Mouse (Mus musculus) lung, embryonic 14.5 days (tissue): ENCODE measurements around the gene Gm572. TPM values are rescaled to one million over a fixed set of nuclear protein-coding genes. Genes with fewer than 3 reads are reported as not detected.

ENCODE experiments used
- ATAC-seq: fragments of 200-750 bp; cut with Nextera tagmentation; 2 replicates; pipeline ENCODE4 v1.8.0; 2017; ENCODE audit warnings: mild to moderate bottlenecking, moderate TSS enrichment, moderate library complexity; ENCODE audit not compliant: insufficient read depth
- DNase-seq: peaks from one replicate; pipeline ENCODE4 v3.0.0-alpha.2; 2015
- H3K27ac ChIP-seq: fragments of 300-500 bp; sonication (generic); 2 replicates; pipeline ENCODE4 v1.5.1; 2014; ENCODE audit warnings: low read depth, mild to moderate bottlenecking, moderate library complexity
- H3K27me3 ChIP-seq: fragments of 300-500 bp; sonication (generic); 2 replicates; pipeline ENCODE4 v1.6.1; 2014; ENCODE audit warnings: low read length, control low read depth; ENCODE audit not compliant: insufficient read depth
- H3K36me3 ChIP-seq: fragments of 300-500 bp; sonication (generic); 2 replicates; pipeline ENCODE4 v1.6.1; 2014; ENCODE audit warnings: control low read depth; ENCODE audit not compliant: insufficient read depth
- H3K4me1 ChIP-seq: fragments of 300-500 bp; sonication (generic); 2 replicates; pipeline ENCODE4 v1.6.1; 2014; ENCODE audit warnings: antibody characterized with exemption, control low read depth; ENCODE audit not compliant: insufficient read depth
- H3K4me2 ChIP-seq: fragments of 300-500 bp; sonication (generic); 2 replicates; pipeline ENCODE4 v1.6.1; 2014; ENCODE audit warnings: mild to moderate bottlenecking
- H3K4me3 ChIP-seq: fragments of 300-500 bp; sonication (generic); 2 replicates; pipeline ENCODE4 v1.5.1; 2014; ENCODE audit warnings: low read depth, low read length
- H3K9ac ChIP-seq: fragments of 300-500 bp; sonication (generic); 2 replicates; pipeline ENCODE4 v1.6.1; 2014
- H3K9me3 ChIP-seq: fragments of 300-500 bp; sonication (generic); 2 replicates; pipeline ENCODE4 v1.6.1; 2016; ENCODE audit warnings: low read depth, low read length, control low read depth
- CTCF ChIP-seq: IDR thresholded peaks from 2 replicates; pipeline ENCODE4 v1.5.1; 2016; ENCODE audit warnings: antibody characterized with exemption, low read depth
- WGBS: fragments of 180-500 bp; shearing (Covaris S2); extraction: QIAGEN DNeasy Blood & Tissue Kit; methylation state at CpG from one replicate; pipeline ENCODE4 v1.1.7; 2014; 5-methylcytosine and 5-hydroxymethylcytosine counted together
- polyA plus RNA-seq: library from polyadenylated mRNA; unstranded; fragments of >200 nt; fragmentation: Nextera tagmentation; extraction: Ambion mirVana; gene quantifications from 2 replicates; pipeline ENCODE4 v1.2.1, GENCODE M21; 2014

Gm572 gene
- polyA plus RNA-seq, 1 experiment from 2014 or later: not detected

DNA sequence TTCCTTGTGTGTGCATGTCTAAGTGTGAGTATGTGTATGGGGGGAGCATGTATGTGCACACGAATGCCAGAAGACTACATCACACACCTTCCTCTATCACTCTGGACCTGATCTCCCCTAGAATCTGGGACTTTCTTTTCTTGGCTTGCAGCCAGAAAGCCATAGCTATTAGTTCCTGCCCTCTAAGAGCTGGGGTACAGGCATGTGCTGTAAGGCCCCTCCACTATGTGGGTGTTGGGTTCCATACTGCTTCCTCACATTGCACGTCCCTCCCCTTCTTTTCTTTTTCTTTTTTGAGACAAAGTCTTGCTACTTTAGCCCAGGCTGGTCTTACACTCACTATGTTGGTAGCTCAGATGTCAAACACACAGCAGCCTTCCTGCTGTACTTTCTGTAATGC lies 7.8 kb upstream of the Gm572 start:
- Histone ChIP-seq H3K9ac (no peak overlapping the region), H3K4me2 (no peak overlapping the region), H3K9me3 (no peaks in the 10 kb centered on the region), H3K27me3 (no peaks in the 10 kb centered on the region), H3K4me3 (no peak overlapping the region), H3K4me1 (no peaks in the 10 kb centered on the region), H3K27ac (no peak overlapping the region), H3K36me3 (no peaks in the 10 kb centered on the region)
- ATAC-seq: no peak
- TF ChIP-seq CTCF: no peak
- DNase-seq: no peak
- WGBS: 70% methylated on average over 2 of the region's 2 CpGs

DNA sequence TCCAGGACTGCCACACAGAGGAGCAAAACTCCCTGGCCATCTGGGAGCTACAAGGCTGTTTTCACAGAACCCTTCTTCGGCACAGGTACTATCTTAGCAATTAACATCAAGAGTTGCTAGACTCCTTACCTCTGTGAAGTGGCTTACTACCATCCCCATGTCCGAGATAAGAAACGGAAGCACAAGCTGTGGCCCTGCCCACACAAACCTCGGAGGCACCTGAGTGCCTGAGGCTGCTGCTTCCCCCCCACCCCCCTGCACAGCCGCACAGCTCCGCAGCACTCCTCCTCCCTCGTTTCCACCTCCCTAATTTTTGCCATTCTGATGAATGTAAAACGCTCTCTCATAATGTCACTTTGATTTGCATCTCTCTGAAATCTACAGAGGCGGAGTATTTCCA lies 4.8 kb upstream of the Gm572 start:
- ATAC-seq: no peak
- no peaks in the 10 kb centered on the region for H3K4me1 ChIP-seq
- 41% methylated on average over 9 of the region's 9 CpGs for WGBS
- H3K36me3 ChIP-seq: no peaks in the 10 kb centered on the region
- H3K4me3 ChIP-seq: no peak overlapping the region
- no peaks in the 10 kb centered on the region for H3K27me3 ChIP-seq
- H3K9me3 ChIP-seq: no peaks in the 10 kb centered on the region
- no peak for DNase-seq
- H3K27ac ChIP-seq: no peak overlapping the region
- H3K9ac ChIP-seq: no peak overlapping the region
- TF ChIP-seq CTCF: no peak
- H3K4me2 ChIP-seq: 0 out of 2 replicates have a peak overlapping the region, but pooled peaks have one; percentile 15

GRCm38 (mm10) chr4:148639455-148639854 lies 3.7 kb upstream of the Gm572 start:
- 75% methylated on average over 2 of the region's 2 CpGs for WGBS
- no peak for TF ChIP-seq CTCF
- H3K27me3 ChIP-seq: no peaks in the 10 kb centered on the region
- DNase-seq (no peak), ATAC-seq (no peak)
- H3K4me3 ChIP-seq: no peak overlapping the region
- H3K4me1 ChIP-seq: no peaks in the 10 kb centered on the region
- no peaks in the 10 kb centered on the region for H3K36me3 ChIP-seq
- H3K9ac ChIP-seq: no peak overlapping the region
- H3K4me2 ChIP-seq: no peak overlapping the region
- H3K27ac ChIP-seq: no peak overlapping the region
- H3K9me3 ChIP-seq: no peaks in the 10 kb centered on the region

GRCm38 (mm10) chr4:148641121-148641520 lies 2.0 kb upstream of the Gm572 start:
- H3K4me2 ChIP-seq: no peak overlapping the region
- H3K4me1 ChIP-seq: no peaks in the 10 kb centered on the region
- H3K36me3 ChIP-seq: no peaks in the 10 kb centered on the region
- ATAC-seq (no peak), DNase-seq (no peak)
- no peaks in the 10 kb centered on the region for H3K27me3 ChIP-seq
- H3K4me3 ChIP-seq: no peak overlapping the region
- H3K9ac ChIP-seq: no peak overlapping the region
- no peak overlapping the region for H3K27ac ChIP-seq
- no peaks in the 10 kb centered on the region for H3K9me3 ChIP-seq
- TF ChIP-seq CTCF: no peak
- 73% methylated on average over 5 of the region's 5 CpGs for WGBS

DNA sequence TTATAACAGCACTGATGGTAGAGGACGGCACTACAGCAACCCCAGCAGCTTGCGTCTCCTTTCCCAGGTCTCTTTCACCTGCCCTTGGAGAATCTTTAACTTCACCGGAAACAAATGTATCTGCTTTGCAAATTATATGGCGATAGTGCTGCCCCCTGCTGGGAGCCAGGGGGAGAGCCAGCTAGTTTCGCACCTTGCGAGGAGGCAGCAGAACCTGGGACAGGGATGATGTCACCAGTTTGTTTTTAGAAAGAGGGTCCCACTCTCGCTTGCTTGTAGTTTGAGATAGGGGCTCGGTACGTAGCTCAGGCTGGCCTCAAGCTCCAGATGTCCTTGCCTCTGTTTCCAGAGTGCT lies 1.0 kb downstream of the Gm572 start:
- WGBS: 5% methylated on average over 9 of the region's 9 CpGs
- peak; percentile 88 for TF ChIP-seq CTCF
- no peak overlapping the region for H3K4me3 ChIP-seq
- DNase-seq (peak; percentile 83), ATAC-seq (peak; percentile 38; the same call in 1 of the 2 replicates)
- no peaks in the 10 kb centered on the region for H3K27me3 ChIP-seq
- H3K27ac ChIP-seq: no peak overlapping the region
- H3K4me2 ChIP-seq: peak overlapping the region; percentile 32
- H3K4me1 ChIP-seq: no peaks in the 10 kb centered on the region
- no peaks in the 10 kb centered on the region for H3K36me3 ChIP-seq
- H3K9me3 ChIP-seq: no peaks in the 10 kb centered on the region
- H3K9ac ChIP-seq: no peak overlapping the region

GRCm38 (mm10) chr4:148644926-148645325 lies 1.8 kb downstream of the Gm572 start:
- Histone ChIP-seq H3K36me3 (no peaks in the 10 kb centered on the region), H3K4me1 (no peaks in the 10 kb centered on the region), H3K27ac (no peak overlapping the region), H3K27me3 (no peaks in the 10 kb centered on the region), H3K9me3 (no peaks in the 10 kb centered on the region), H3K4me3 (no peak overlapping the region), H3K9ac (no peak overlapping the region), H3K4me2 (no peak overlapping the region)
- no peak for TF ChIP-seq CTCF
- 79% methylated on average over 6 of the region's 6 CpGs for WGBS
- DNase-seq: no peak
- ATAC-seq: no peak

GRCm38 (mm10) chr4:148646616-148647015 lies 3.5 kb downstream of the Gm572 start:
- DNase-seq: peak; percentile 61
- no peaks in the 10 kb centered on the region for H3K36me3 ChIP-seq
- peak; percentile 45; the same call in 1 of the 2 replicates for ATAC-seq
- no peak overlapping the region for H3K4me3 ChIP-seq
- no peaks in the 10 kb centered on the region for H3K9me3 ChIP-seq
- no peaks in the 10 kb centered on the region for H3K4me1 ChIP-seq
- no peak overlapping the region for H3K9ac ChIP-seq
- TF ChIP-seq CTCF: no peak
- H3K4me2 ChIP-seq: no peak overlapping the region
- no peaks in the 10 kb centered on the region for H3K27me3 ChIP-seq
- no peak overlapping the region for H3K27ac ChIP-seq
- 46% methylated on average over 11 of the region's 11 CpGs for WGBS

GRCm38 (mm10) chr4:148649309-148649708 lies 6.2 kb downstream of the Gm572 start:
- no peak for DNase-seq
- no peaks in the 10 kb centered on the region for H3K27me3 ChIP-seq
- no peak overlapping the region for H3K9ac ChIP-seq
- no peak overlapping the region for H3K27ac ChIP-seq
- no peaks in the 10 kb centered on the region for H3K4me1 ChIP-seq
- H3K4me2 ChIP-seq: no peak overlapping the region
- peak; percentile 46 for TF ChIP-seq CTCF
- H3K9me3 ChIP-seq: no peaks in the 10 kb centered on the region
- 69% methylated on average over 3 of the region's 3 CpGs for WGBS
- H3K4me3 ChIP-seq: no peak overlapping the region
- H3K36me3 ChIP-seq: no peaks in the 10 kb centered on the region
- ATAC-seq: no peak
